Mouse (Mus musculus) adrenal gland, postnatal 4 days (tissue): ENCODE measurements around the gene Olfr38. TPM values are rescaled to one million over a fixed set of nuclear protein-coding genes. Genes with fewer than 3 reads are reported as not detected.

Experiments
- DNase-seq, 2 experiments: peaks; one replicate each; pipeline ENCODE4 v3.0.0; 2021 to 2022; ENCODE audit warnings: low spot score in 2 of 2, mixed read lengths in 2 of 2
- long read RNA-seq, 2 experiments: library from polyadenylated mRNA; stranded (forward); transcript quantifications; one replicate each; pipeline ENCODE4 v2.0.0; 2021
- total RNA-seq, 2 experiments: library from RNA; stranded (reverse); gene quantifications; 2 replicates each; pipeline ENCODE4 v1.2.3; 2021

Olfr38 gene
- not detected for total RNA-seq
- long read RNA-seq, experiment 1 = 0 reads
- long read RNA-seq, experiment 2 = 0 reads

- DNase-seq = no peak
Observed at GRCm38 (mm10) chr6:42756104-42756503, at the start of gene Olfr38. Gene Olfr38 (plus strand): TSS chr6:42756404.

GRCm38 (mm10) chr6:42709291-42710211 is 46.7 kb upstream of the Olfr38 start, which contains the start of gene Tcaf1:
Gene Tcaf1 (minus strand): TSS chr6:42710088.
- peak; percentile 36 to 51 for DNase-seq

DNA sequence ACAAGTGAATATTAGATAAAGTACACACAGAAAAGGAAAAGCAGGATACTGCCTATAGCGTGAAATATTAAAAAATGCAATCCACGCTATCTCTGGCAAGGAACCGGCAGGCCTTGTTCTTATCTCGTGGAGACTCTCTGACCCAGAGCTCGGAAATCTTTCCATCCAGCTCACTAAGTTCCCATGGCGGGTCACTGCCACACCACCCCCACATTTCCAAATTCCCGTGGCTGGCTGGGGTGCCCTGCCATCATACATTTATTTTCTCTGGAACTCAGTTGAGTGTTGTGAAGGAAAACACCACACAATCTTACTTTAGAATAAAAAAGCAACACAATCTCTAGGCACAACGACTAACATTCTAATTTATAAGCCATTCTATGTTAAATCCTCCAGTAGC is 41.5 kb upstream of the Olfr38 start:
- DNase-seq = no peak

- DNase-seq = no peak
Observed at GRCm38 (mm10) chr6:42717973-42718372, 38.2 kb upstream of the Olfr38 start.

DNA sequence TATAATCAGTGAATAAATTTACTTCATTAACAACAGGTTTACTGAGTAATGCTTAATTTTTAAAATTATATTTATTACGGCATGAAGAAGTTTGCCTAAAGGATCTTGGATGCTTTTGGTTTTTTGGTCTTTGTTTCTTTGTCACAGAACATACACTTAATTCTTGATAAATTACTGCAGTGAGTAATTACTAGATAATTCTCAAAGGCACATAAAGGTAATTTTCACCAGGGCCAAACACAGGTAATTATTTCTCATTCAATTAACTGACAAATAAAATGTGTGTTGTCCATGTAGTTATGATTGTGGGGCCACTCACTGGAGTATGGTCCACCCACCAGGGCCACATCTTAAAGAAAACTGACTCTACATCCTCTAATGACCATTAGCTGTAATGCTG is 17.1 kb upstream of the Olfr38 start, which contains the start of gene Olfr453:
Gene Olfr453 (plus strand): TSS at position 301 of the 400 bp plus-strand sequence.
- no peak for DNase-seq

GRCm38 (mm10) chr6:42742303-42742702 is 13.9 kb upstream of the Olfr38 start:
- DNase-seq = no peak

DNA sequence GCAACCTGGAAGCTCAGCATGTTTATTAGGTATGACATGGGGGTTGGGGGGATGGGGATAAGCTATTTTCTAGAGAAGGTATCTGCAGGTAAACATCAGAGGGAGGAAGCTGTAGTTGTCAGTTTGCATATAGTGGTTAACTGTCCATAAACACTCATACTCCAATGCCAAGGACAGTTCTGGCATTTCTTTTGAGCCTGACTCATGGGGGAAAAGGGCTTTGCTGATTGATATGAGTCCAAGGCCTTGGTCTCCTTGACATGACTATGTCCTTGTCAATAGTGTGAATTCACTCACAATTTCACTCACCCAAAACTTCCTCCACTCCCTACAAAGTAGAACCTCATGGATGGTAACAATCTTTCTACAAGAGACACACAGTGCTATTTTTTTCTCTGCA is 8.4 kb upstream of the Olfr38 start:
- no peak for DNase-seq

DNA sequence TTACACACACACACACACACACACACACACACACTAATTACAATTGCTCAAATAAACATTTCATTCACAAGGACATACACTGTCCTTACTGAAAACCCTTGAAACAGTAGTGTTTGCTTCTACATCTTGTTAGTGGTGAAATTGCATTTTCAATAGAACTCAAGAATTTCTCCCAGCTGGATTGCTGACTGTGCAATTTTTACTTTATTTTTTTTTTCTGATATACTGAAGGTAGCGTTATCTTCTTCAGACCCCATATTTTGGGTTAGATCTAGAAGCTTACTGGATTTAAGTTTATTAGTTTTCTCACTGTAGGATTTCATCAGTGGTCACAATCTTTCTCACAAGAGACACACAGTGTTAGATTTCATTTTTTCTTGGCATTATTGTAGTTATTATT is 20.9 kb downstream of the Olfr38 start:
- DNase-seq = no peak

GRCm38 (mm10) chr6:42784793-42785192 is 28.6 kb downstream of the Olfr38 start, which contains the start of gene Olfr452:
Gene Olfr452 (plus strand): TSS chr6:42785093.
- no peak for DNase-seq

DNA sequence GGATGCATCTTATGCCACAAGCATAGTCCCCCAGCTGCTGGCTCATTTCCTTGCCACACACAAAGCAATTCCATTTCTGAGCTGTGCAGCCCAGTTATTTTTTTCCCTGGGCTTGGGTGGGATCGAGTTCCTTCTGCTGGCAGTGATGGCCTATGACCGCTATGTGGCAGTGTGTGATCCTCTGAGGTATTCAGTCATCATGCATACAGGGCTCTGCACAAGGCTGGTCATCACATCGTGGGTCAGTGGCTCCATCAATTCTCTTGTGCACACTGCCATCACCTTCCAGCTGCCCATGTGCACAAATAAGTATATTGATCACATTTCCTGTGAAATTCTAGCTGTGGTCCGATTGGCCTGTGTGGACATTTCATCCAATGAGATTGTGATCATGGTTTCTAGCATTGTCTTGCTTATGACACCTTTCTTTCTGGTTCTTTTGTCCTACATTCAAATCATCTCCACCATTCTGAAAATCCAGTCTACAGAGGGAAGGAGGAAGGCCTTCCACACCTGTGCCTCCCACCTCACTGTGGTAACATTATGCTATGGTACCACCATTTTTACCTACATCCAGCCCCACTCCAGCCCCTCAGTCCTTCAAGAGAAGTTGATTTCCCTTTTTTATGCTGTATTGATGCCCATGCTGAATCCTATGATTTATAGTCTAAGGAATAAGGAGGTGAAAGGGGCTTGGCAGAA is 34.2 kb downstream of the Olfr38 start:
- no peak for DNase-seq

DNA sequence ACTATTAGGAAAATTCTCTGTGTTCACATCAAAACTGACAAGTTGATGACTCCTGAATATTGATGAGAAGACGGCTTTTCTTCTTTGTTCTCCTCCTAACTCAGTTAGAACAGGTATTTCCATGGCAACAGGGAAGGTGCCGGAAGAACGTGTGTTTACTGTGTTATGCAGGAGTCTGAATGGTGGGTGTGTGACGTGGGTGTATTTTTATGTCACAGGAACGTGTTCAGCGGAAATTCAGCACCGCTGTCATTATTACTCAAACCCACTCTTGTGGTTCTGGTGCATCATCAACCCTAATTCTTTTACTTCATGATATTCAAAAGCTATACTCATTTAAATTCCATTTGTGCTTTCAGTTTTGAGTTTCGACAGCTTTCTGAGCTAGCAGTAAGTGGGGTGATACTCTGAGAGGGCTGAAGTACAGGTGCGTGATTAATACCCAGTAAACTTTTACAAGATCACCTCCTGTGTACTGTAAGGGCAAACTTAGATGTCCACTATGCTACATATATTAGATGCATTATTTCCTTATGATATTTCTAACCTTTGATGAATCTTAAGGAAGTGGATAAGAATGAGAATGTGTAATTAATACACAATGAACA is 34.8 kb downstream of the Olfr38 start:
- no peak for DNase-seq

- DNase-seq = no peak
Observed at GRCm38 (mm10) chr6:42794982-42795381, 38.8 kb downstream of the Olfr38 start.

GRCm38 (mm10) chr6:42811639-42812038 is 55.4 kb downstream of the Olfr38 start, which contains the start of gene Olfr450:
Gene Olfr450 (plus strand): TSS chr6:42811939.
- no peak for DNase-seq

Other genes starting within 250 kb of the Olfr38 start
- under 1 TPM in 1 of 2 experiments, not detected in 1; 0.23 TPM for gene Olfr455, start 208.8 kb upstream of the Olfr38 start, total RNA-seq
- gene Tcaf3, start 158.7 kb upstream of the Olfr38 start, total RNA-seq = not detected
- 10 to 100 TPM in 1 of 2 experiments, 1 to 10 TPM in 1; 8.1 to 10.4 TPM for gene Tcaf2, start 111.2 kb upstream of the Olfr38 start, total RNA-seq
- 10 to 100 TPM; 69.2 to 78.4 TPM for gene Tcaf1, start 46.3 kb upstream of the Olfr38 start, total RNA-seq
- not detected for gene Olfr453, start 17.0 kb upstream of the Olfr38 start, total RNA-seq
- gene Olfr452, start 28.7 kb downstream of the Olfr38 start, total RNA-seq = not detected
- gene Olfr450, start 55.5 kb downstream of the Olfr38 start, total RNA-seq = not detected
- not detected for gene Olfr449, start 78.0 kb downstream of the Olfr38 start, total RNA-seq
- gene Olfr448, start 134.0 kb downstream of the Olfr38 start, total RNA-seq = not detected
- not detected for gene Olfr447, start 152.5 kb downstream of the Olfr38 start, total RNA-seq
- not detected for gene Olfr446, start 165.0 kb downstream of the Olfr38 start, total RNA-seq
- not detected for gene Olfr444, start 192.7 kb downstream of the Olfr38 start, total RNA-seq